Mouse (Mus musculus) left cerebral cortex, adult 8-10 months (tissue): ENCODE results near the gene Mst1. TPM values are rescaled to one million over a fixed set of nuclear protein-coding genes. Genes with fewer than 3 reads are reported as not detected.

Experiments used
- DNase-seq, 2 experiments: peaks; one replicate each; pipeline ENCODE4 v3.0.0; 2022; ENCODE audit warnings: low spot score in 2 of 2
- microRNA-seq, 2 experiments: library from miRNA; unstranded; fragments of <30 nt; microRNA quantifications; one replicate each; pipeline ENCODE4 v1.2.0; 2022
- total RNA-seq, 4 experiments: library from RNA; stranded (reverse); gene quantifications; 2 replicates each; pipeline ENCODE4 v1.2.4; 2022

Mst1 gene
- total RNA-seq, 4 experiments from 2014 or later, result not detected

GRCm38 (mm10) chr9:108128248-108128647, 48.0 kb downstream of the Mst1 start:
- DNase-seq, result peak in 1 of 2 experiments; percentile 88

- DNase-seq, result no peak
Observed at GRCm38 (mm10) chr9:108129042-108129948, 49.1 kb downstream of the Mst1 start.

GRCm38 (mm10) chr9:108131502-108131901, 51.3 kb downstream of the Mst1 start:
- DNase-seq, result no peak

- DNase-seq, result no peak
Observed at GRCm38 (mm10) chr9:108132373-108132772, 52.1 kb downstream of the Mst1 start.

- DNase-seq, result no peak
Observed at GRCm38 (mm10) chr9:108133478-108133877, 53.2 kb downstream of the Mst1 start.

Small RNAs within 50 kb of the gene (microRNA-seq; reads per million reads assigned to microRNA genes)
- gene Gm47303 (0 reads per million in 2 experiments), gene Mir7088 (0 reads per million in 2 experiments)

Other genes with a start within 250 kb of the Mst1 start
- 10 to 100 TPM; 56.0 to 69.3 (median 59.4) TPM for gene Rbm6, start 207.2 kb upstream of the Mst1 start, total RNA-seq
- gene Mon1a, start 192.3 kb upstream of the Mst1 start, total RNA-seq, result 10 to 100 TPM; 23.7 to 27.5 (median 26.1) TPM
- 1 to 10 TPM in 2 of 4 experiments, under 1 TPM in 2; 0.72 to 1.7 (median 1.0) TPM for gene Mst1r, start 173.6 kb upstream of the Mst1 start, total RNA-seq
- gene Actl11, start 152.0 kb upstream of the Mst1 start, total RNA-seq, result not detected
- gene Camkv, start 144.8 kb upstream of the Mst1 start, total RNA-seq, result 100 to 1,000 TPM; 372 to 403 (median 398) TPM
- 10 to 100 TPM in 3 of 4 experiments, 1 to 10 TPM in 1; 8.6 to 11.9 (median 11.3) TPM for gene Traip, start 130.3 kb upstream of the Mst1 start, total RNA-seq
- gene Uba7, start 104.9 kb upstream of the Mst1 start, total RNA-seq, result 1 to 10 TPM; 6.1 to 8.4 (median 6.7) TPM
- under 1 TPM in 2 of 4 experiments, not detected in 2; 0.30 to 0.73 TPM for gene Gm20661, start 97.4 kb upstream of the Mst1 start, total RNA-seq
- 1 to 10 TPM; 3.9 to 6.8 (median 5.2) TPM for gene Inka1, start 94.6 kb upstream of the Mst1 start, total RNA-seq
- 1 to 10 TPM; 2.5 to 3.9 (median 3.2) TPM for gene Cdhr4, start 87.9 kb upstream of the Mst1 start, total RNA-seq
- gene Gm20662, start 84.1 kb upstream of the Mst1 start, total RNA-seq, result 1 to 10 TPM; 1.8 to 4.8 (median 4.3) TPM
- gene Ip6k1, start 77.9 kb upstream of the Mst1 start, total RNA-seq, result 100 to 1,000 TPM; 187 to 219 (median 207) TPM
- 10 to 100 TPM; 13.9 to 17.6 (median 14.8) TPM for gene Gmppb, start 31.2 kb upstream of the Mst1 start, total RNA-seq
- gene Amigo3, start 27.3 kb upstream of the Mst1 start, total RNA-seq, result 1 to 10 TPM in 2 of 4 experiments, under 1 TPM in 2; 0.70 to 1.3 (median 1.0) TPM
- 100 to 1,000 TPM; 109 to 112 (median 111) TPM for gene Rnf123, start 2.9 kb downstream of the Mst1 start, total RNA-seq
- gene Apeh, start 14.2 kb downstream of the Mst1 start, total RNA-seq, result 10 to 100 TPM; 34.9 to 41.9 (median 39.3) TPM
- gene Bsn, start 109.9 kb downstream of the Mst1 start, total RNA-seq, result 100 to 1,000 TPM; 208 to 264 (median 232) TPM
- gene Dag1, start 183.5 kb downstream of the Mst1 start, total RNA-seq, result 10 to 100 TPM; 73.1 to 79.5 (median 76.8) TPM
- 100 to 1,000 TPM; 133 to 145 (median 139) TPM for gene Nicn1, start 210.0 kb downstream of the Mst1 start, total RNA-seq
- 10 to 100 TPM; 26.3 to 32.2 (median 28.2) TPM for gene Amt, start 216.4 kb downstream of the Mst1 start, total RNA-seq
- 100 to 1,000 TPM; 164 to 176 (median 168) TPM for gene Rhoa, start 225.7 kb downstream of the Mst1 start, total RNA-seq
- 10 to 100 TPM; 37.0 to 40.4 (median 39.4) TPM for gene Tcta, start 225.7 kb downstream of the Mst1 start, total RNA-seq